Mouse (Mus musculus): ENCODE measurements at regions not wholly inside any gene's neighbourhood (a gene's known extent, or its start where the extent isn't known, plus 50 kb on each side); places are given as distances from the start of the nearest gene placed in this dataset.

- no peak for DNase-seq
Observed at GRCm38 (mm10) chr2:50690120-50691103, 393.8 kb upstream of the Mmadhc start.

GRCm38 (mm10) chr2:50687672-50688151, 391.1 kb upstream of the Mmadhc start:
- no peak for DNase-seq

DNA sequence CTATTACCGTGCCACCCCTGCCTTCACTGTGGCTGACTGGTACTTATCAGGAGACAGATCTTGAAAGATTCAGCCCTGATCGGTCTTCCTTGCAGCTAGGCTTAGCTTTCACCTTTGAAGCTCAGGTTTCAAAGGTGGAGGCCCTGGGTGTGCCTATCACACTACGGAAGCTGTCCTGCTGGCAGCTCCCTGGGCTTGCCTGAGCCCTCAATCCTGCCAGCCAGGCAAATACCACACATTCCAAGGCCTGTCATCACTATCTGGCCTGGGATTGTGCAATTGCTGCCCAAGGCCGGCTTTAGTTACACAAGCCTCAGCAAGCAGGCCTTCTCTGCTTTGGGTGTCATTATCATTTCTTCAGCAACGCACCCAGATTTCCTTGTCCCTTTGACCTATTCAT, 390.6 kb upstream of the Mmadhc start:
- peak; percentile 26 for DNase-seq

DNA sequence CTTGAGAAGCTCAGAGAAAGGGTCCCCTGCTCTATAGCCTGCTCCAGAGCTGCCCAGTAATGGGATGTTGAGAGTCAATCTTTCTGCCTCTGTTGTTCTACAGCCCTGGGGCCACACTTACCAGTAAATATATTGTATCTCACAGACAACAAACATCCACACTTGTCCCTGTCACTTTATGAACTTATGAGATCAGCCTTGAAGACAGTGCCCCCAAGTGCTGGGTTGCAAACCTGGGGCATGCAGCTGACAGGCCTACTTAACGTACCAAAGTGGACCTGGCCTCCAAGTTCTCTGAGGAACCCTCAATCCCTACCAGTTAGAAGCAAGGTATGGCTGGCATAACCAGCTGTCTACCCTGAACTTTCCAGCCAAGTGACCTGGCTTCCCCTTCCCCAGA, 380.9 kb upstream of the Mmadhc start:
- no peak for DNase-seq

DNA sequence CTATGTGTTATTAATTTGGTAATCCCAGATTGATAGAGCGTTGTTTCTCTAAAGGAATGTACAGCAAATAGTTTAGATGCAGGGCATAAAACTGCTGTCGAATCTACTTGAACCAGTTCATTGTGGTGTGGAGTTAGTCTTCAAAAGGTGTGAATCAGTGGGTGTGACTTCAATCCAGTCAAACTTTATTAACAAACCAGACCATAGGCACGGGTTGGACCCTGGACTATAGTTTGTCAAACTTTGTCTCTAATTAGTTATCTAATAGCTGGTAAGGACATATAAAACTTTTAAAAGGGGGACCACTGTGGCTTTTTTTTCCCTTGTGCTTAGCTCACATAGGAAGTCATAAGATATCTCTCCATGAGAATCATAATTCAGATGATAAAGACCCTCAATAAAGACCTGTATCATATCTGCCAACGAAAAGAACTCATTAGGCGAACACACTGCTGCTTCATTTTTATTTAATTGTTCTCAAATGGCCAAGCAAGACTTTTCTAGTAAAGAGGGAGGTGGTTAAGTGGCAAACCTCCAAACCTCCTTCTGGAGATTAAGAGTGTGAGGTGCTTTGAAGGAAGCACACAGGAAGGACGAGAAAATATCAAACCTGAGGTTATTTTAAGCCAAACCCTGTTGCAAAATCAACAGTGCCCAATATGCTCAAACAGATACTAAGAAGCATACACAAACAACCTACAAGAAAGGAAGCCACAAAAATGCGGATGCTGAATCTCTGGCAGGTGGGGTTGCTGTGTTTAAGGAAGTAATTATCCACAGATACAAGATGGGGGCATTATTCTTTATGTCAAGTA, 379.3 kb upstream of the Mmadhc start:
- DNase-seq, result no peak

- DNase-seq, result no peak
Observed at GRCm38 (mm10) chr2:50674856-50675175, 378.2 kb upstream of the Mmadhc start.

DNA sequence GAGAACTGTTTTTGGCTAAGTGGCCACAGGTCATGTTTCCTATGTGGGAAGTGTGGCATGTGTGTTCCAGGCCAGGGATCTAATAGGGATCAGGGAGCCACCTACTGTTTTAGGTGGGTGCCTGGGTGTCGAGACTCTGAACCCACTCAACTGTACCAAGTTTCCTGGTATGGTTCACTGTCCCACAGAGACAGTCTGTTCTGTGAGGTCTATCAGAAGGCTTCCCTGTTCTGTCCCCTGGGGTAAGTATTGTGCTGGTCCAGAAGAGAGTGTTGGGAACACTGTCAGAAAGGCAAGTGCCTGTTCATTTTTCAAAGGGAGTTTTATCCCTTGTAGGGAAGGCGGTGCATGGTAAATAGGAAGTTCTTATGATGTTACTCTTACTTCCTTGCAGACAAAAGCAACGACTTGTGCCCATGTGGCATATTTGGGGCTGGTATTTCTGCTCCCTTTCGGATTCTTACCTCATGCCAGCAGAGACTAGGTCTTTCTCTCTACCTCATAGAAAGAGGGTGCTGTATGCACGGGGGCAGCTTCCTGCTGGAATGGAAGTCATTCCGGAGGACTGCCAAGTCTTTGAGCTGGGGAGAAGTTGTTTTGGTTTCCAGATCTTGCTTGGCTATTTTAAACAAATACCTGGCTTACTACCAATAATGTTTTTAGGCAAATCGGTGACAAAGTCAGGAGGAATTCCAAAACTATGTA, 377.7 kb upstream of the Mmadhc start:
- no peak for DNase-seq

DNA sequence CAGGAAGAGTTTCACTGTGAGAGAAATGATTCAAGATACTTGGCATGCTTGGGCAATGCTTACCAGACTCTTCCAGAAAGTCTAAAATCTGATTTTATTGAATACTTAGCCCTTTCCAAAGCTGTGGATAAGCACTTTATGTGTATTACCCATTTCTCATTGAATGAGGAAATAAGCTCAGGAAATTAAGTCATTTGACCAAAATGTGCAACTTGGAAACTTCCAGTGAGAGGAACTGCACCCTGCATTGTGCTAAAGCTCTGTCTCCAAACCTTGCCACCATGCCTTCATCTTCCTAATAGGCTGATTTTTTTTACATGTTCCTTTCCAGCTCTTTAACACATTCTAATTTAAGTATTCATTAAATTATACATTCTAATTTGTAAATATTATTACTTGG, 372.7 kb upstream of the Mmadhc start:
- DNase-seq, result no peak

DNA sequence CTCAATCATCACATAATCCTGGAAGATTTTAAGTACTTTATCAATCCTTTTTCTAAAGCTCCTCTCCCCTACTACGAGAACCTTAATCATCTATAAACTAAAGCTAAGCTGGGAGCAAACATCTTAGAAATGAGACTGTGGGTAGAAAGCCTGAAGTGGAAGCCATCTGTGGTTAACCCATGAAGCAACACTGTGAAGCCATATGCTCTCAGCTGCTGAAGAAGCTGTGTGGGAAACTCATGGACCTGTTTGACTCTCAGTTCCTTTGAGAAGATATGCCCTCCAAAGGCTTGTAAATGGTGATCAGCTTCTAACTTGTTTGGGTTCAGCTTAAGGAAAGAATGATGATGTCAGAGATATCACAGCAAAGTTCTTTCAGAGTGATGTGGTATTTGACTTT, 372.2 kb upstream of the Mmadhc start:
- no peak for DNase-seq

GRCm38 (mm10) chr2:50667180-50667579, 370.6 kb upstream of the Mmadhc start:
- DNase-seq, result no peak

GRCm38 (mm10) chr2:50662504-50662903, 365.9 kb upstream of the Mmadhc start:
- DNase-seq, result no peak

- DNase-seq, result no peak
Observed at GRCm38 (mm10) chr2:50660000-50660399, 363.4 kb upstream of the Mmadhc start.

DNA sequence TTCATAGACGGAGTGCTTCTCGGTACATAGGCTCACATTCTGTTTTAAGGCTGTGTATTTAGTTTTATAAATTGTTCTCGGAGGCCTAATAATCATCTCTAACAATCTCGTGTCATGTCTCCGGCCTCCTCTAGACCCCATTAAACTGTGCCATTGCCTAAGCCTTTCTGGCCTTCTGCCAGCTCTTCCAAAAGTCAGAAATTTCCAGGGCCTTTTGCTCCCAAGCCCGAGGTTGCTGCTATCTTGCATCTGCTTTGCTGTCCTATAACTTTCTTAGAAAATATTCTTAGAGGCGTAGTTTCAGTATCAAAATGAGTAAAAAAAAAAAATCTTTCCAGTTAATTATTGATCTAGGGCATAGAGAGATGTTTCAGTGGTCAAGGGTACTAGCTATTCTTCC, 361.2 kb upstream of the Mmadhc start:
- no peak for DNase-seq

- DNase-seq, result no peak
Observed at GRCm38 (mm10) chr2:50656351-50656750, 359.8 kb upstream of the Mmadhc start.

- DNase-seq, result no peak
Observed at GRCm38 (mm10) chr2:50654953-50655324, 358.3 kb upstream of the Mmadhc start.

DNA sequence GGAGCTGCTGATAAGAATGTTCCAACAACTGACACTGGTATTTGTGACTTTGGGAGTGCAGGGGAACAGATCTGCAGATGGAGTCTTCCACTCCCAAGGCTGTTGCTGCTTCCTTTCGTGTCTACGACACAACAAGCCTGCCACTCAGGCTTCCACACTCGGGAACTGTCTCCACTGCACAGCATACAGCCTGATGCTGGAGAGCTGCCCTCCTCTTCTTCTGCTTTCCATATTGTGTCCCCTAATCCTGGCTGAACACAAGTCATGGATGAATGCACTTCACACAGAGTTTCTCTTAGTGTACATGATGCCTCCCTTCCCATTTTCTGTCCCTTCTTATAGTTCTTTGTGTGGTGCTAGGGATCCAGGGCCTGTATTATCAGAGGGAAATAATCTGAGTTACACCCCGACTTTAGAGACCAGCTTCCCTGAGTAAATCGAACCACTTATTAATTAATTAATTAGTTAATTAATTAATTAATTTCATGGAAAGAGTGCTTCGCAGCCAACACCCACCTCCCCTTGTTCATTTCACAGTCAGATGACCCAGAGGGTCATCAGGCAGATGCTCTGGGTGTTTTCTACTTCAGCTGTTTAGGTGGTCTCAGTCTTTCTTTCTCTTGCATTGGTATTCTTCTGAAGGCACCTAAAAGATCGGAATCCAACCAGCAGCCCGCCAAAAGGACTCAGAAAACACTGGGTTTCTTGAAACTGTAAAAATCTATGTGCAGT, 357.8 kb upstream of the Mmadhc start:
- no peak for DNase-seq

DNA sequence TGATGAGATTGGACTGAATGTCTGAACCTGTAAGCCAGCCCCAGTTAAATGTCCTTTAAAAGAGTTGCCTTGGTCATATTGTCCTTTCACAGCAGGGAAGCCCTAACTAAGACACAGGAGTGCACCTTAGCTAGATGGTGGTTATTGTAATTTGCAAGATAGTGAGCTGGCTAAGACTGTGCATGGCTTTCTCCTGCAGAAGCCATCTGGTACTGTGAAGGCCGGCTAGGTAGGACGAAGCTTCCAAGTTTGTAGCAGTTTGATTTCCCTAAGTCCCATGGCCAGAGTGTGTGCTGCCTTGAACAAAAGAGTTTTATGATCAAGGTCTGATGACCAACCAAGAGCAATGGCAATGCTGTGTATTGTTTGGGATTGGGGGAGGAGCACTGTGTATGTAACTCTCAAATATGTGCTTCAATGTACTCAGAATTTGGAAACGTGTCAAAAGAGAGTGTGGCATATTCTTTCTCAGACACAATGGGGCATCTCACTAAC, 356.6 kb upstream of the Mmadhc start:
- no peak for DNase-seq

DNA sequence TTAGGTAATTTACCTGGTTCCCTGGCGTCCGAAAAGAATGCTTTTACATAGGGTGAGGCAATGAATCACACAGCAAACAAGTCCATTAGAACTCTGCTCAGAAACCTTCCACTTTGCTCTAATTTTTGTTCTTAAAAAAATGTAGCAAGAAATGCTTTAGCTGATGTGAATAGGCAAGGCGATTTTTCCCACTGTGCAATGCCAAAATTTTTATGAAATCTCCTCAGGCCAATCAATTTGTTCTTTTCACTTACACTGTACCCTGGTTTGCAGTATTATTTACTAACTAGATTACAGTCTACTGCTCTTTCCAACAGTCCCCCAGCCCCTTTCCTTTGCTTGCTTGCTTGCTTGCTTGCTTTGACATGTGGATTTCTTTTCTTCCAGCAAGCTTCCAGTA, 353.1 kb upstream of the Mmadhc start:
- no peak for DNase-seq

DNA sequence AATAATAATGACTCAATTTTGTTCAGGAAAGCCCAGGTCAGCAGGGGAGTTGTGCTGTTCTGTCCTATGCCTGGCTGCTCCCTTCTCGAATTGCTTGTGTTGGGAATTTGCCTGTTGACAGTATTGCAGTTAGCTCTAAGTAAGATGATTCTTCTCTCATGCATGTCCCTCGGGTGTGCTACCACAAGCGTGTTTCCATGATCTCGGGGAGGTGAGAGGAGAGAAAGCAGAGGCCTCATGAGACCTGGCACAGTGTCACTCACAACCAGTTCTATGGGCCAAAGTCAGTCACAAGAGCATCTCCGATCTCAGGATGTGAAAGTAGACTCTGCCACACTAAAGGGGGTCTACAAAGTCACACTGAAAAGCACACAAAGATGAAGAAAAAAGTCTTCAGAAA, 346.6 kb upstream of the Mmadhc start:
- no peak for DNase-seq

GRCm38 (mm10) chr2:50642198-50642597, 345.6 kb upstream of the Mmadhc start:
- DNase-seq, result no peak

DNA sequence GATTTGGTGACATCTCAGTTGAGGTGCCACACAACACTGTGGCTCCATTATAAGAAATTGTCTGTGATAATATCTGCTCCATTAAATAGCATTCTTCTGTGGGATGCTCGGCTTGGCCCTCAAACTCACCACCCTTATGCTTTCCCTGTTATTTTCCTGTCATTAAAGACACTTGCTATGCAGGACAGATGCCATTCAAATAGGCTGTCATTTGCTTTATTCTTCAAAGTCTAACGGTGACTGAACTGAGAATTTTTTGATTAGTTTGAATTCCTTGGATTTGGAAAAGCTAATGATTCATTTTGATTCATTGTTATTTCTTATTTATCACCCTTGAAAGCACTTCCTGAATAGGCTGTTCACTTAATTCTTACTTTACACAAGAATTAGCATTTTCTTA, 339.3 kb upstream of the Mmadhc start:
- no peak for DNase-seq

GRCm38 (mm10) chr2:50631786-50632185, 335.2 kb upstream of the Mmadhc start:
- no peak for DNase-seq
